Mouse (Mus musculus) lung, postnatal 25 days (tissue): ENCODE results near the gene AI413582.

Experiments
- DNase-seq: peaks from one replicate; pipeline ENCODE4 v3.0.0; 2022; ENCODE audit warnings: low spot score

Gene AI413582

DNA sequence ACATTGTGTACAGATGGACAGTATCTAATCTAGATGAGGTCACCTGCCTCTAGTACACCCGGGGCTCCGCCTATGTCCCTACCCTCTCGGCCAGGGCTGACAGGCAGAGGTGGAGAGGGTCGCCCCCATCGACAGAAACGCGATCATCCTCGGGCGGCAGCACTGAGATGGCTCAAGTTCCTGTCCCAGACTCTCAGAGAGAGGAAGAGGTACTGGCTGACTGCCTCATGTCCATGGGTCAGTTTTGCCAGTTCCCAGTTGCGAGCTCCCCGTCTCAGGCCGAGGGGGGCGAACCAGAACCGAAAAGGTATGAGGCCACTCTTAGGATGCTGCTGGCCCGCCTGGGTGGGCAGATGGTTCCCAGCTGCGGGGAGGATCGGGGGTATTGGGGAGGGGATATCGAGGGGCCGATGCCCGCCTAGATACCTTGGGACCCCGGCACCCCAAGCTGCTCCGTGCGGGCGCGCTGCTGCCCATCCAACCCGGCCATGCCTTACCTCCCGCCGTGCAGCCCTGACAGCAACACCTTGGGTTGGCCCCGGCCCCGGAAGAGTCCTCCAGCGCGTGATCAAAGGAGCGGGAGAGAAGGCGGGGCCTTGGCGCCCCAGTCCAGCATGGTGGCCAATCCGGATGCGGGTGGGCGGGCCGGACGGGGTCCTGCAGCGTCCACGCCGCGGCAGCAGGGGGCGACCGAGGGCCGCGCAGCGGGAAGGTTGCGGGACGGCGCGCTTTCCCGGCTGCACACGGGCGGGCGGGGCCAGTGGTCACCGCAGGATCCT lies at the start of gene AI413582:
AI413582 (minus strand) TSS at position 594 of the 779 bp plus-strand sequence.
- DNase-seq, result peak; percentile 95

DNA sequence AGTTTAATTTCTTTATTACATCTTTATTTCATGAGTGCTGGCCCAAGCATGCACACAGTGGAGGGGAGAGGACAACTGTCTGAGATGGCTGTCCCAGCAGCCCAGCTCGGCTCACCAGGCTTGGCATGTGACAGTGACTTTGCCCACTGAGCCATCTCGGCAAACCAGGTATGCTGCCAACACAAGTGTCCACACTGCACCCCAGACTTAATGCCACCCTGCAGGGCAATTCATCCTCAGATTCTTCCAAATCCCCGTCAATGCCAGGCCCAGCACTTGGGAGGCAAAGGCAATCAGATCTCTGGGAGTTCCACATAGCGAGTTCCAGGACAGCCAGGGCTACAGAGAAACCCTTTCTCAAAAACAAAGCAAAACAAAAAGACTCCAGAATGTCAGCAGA lies 47.5 kb upstream of the AI413582 start:
- no peak for DNase-seq

DNA sequence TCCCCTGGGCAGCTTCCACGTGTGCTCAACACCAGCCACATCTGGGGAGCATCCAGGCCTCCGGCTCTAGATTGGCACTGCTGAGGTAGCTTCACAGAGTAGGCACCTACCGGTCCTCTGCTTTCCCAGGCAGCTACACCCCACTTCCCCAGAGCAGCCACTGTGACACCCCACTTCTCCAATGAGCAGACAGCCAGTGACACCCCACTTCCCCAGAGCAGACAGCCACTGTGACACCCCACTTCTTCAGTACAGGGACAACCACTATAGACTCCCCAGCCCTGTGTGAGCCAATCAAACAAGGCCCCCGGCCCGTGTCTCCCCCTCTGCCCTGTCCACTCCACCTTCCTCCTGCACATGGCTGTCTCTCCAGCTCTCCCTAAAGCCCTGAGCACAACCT lies 46.4 kb upstream of the AI413582 start:
- no peak for DNase-seq

- DNase-seq, result no peak
Measured at GRCm38 (mm10) chr17:27611519-27611884, 45.9 kb upstream of the AI413582 start.

GRCm38 (mm10) chr17:27610679-27611518 lies 45.3 kb upstream of the AI413582 start:
- DNase-seq, result no peak

- DNase-seq, result no peak
Measured at GRCm38 (mm10) chr17:27609576-27609975, 44.0 kb upstream of the AI413582 start.

GRCm38 (mm10) chr17:27603522-27604234 lies 38.1 kb upstream of the AI413582 start:
- no peak for DNase-seq

GRCm38 (mm10) chr17:27603036-27603435 lies 37.5 kb upstream of the AI413582 start:
- DNase-seq, result no peak

- DNase-seq, result no peak
Measured at GRCm38 (mm10) chr17:27600869-27601268, 35.3 kb upstream of the AI413582 start.

- DNase-seq, result no peak
Measured at GRCm38 (mm10) chr17:27600286-27600685, 34.7 kb upstream of the AI413582 start.

DNA sequence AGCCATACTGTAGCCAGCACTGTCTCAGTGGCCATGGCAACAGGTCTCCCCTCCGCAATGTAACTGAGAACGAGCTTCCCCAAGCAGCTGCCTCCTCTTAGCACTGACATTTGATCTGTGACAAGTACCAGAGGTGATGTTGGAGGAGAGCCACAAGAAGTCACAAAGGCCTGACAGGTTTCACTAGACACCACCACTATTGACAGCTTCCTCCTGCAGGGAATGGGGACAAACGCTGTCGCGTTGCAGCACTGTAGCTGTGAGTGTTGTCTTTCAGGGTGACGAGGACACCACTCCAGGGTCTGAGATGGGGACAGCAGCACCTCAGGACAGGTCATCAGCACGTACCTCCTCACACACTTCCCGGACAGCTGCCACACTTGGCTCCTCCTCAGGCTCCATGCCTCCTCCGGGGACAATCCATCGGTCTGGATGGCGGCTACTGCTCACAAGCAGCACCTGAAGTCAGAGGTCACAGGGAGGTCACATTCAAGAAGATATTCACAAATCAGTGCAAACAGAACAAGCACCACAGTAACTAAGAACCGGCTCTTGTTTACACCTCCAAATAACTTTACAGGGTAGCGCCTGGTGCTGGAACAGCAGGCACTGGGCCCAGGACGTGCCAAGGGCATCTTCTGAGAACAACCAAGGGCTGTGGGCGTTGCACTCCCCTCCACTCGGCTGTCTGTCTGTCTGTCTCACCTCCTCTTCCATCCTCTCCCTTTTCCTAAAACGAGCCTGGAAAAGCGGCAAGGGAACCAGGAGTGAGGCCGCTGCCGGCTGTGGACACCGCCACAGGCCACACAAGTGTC lies 31.0 kb upstream of the AI413582 start:
- no peak for DNase-seq

GRCm38 (mm10) chr17:27595659-27596375 lies 30.3 kb upstream of the AI413582 start:
- DNase-seq, result no peak

DNA sequence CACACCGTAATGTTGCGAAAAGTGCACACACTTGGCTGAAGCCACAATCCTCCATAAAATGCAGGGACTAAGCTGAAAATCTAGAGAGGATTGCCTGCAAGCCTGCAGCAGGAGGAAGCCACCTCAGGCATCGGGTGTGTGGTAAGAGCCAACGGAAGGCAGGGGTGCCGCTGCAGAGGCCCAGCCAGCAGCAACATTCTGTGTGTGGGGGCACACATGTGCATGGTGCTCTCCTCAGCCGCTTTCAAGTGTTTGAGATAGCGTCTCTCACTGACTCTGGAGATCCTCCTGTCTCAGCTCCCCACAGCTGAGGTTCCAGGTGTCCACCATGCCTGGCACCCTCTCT lies 27.0 kb upstream of the AI413582 start:
- DNase-seq, result no peak

DNA sequence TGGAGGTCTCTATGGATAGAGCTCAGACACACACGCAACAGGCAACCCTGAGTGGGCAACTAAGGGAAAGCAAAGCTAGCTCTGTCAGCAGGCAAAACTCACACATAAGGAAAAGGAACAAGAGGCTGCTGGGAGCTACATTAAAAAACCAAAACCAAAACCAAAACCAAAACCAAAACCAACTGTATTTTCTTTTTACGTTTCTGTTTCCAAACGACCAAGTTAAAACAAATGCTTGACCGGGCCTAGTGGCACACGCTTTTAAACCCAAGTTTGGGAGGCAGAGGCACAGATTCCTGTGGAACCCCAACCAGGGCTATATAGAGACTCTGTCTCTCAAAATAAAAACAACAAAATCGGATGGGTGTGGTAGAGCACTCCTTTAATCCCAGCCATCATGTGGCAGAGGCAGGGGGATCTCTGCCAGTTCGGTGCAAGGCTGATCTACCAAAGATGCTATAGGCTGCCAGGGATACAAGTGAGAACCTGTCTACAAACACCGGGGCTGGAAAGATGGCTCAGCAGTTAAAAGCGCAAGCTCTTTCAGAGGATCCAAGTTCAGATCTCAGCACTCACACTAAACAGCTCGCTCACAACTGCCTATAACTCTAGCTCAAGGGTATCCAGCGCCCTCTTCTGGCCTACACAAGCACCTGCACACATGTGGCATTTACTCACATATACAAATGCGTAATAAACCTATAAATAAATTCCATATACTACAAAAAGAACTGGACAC lies 26.4 kb upstream of the AI413582 start:
- no peak for DNase-seq

DNA sequence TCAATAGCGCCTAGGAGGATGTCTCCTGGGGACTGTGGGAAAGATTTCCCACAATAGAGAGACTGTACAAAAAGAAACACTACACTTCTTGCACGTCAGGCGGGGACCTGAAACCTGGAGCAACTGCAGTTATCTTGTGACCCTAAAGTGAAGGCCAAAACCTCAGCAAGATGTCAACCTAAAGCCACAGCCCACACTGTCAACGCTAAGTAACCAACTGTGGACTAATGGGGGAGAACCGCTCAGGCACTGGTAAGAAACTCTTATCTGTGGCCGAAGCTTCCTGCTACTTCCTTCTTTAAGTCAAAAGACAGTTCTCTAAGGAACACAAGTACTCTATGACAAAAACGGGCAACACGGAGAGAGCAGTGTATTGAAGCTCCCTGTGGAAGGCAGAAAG lies 22.7 kb upstream of the AI413582 start:
- DNase-seq, result no peak

DNA sequence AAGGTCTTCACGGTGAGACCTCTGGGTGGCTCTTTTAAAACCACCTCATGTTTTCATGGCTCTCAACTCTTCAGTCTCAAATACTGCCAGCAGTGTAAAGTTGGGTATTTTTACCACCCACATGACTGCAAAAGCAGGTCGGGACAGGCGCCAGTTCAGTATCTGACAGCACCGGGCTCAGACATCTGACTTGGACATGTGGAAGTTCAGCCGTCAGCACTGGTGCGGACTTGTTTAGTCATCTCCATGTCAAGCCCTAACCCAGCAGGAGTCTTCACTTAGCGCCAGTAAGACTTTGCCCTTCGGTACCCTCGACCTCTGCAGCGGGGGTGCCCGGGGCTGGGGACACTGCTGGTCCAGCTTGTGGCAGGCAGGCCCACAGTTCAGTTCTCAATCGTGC lies 21.7 kb upstream of the AI413582 start:
- no peak for DNase-seq

GRCm38 (mm10) chr17:27586661-27587060 lies 21.1 kb upstream of the AI413582 start:
- DNase-seq, result no peak

GRCm38 (mm10) chr17:27583185-27583894 lies 17.8 kb upstream of the AI413582 start:
- no peak for DNase-seq

DNA sequence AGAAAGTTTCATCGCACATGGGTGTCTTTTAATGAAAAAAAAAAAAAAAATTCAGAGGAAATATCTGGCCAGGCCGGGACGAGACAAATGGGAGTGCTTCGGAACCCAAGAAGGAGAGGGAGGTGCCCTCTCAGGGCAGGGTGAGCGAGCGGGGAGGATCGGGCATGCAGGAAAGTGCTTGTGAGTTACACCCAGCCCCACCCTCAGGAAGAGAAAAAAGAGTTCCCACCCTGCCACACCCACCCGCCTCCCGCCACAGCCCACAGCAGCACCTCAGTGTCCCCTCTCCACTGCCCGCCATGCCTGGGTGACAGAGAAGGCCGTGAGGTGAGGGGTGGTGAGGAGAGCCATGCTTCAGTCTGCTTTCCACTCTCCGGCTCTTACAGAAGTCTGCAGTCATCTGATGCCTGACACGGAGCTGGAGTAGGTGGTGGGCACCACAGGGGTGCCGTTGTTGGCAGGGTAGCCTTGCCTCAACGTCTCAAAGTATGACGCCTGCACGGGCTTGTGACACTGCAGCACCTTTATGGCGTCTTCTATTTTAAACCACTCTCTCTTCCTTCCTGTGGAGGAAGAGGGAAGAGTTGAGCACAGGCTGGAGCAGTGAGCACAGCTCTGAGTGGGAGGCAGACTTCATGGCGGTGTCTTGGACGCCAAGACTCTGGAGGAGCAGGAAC lies 15.0 kb upstream of the AI413582 start:
- no peak for DNase-seq
